Mouse (Mus musculus) neural tube, embryonic 11.5 days (tissue): Measurements from ENCODE around the gene Tor4a. TPM values are rescaled to one million over a fixed set of nuclear protein-coding genes. Genes with fewer than 3 reads are reported as not detected.

ENCODE experiments used
- ATAC-seq: fragments of 200-750 bp; cut with Nextera tagmentation; 2 replicates; pipeline ENCODE4 v1.8.0; 2017; ENCODE audit warnings: moderate number of reproducible peaks, mild to moderate bottlenecking, moderate TSS enrichment, moderate library complexity; ENCODE audit not compliant: insufficient read depth, low FRiP score, low TSS enrichment
- DNase-seq: peaks from one replicate; pipeline ENCODE4 v3.0.0-alpha.2; 2015; ENCODE audit warnings: low spot score
- H3K27ac ChIP-seq: fragments of 300-500 bp; sonication (generic); 2 replicates; pipeline ENCODE4 v1.5.1; 2014; ENCODE audit warnings: low read depth, mild to moderate bottlenecking, low read length
- H3K27me3 ChIP-seq: fragments of 300-500 bp; sonication (generic); 2 replicates; pipeline ENCODE4 v1.6.1; 2014; ENCODE audit warnings: mild to moderate bottlenecking, low read length, mixed read lengths; ENCODE audit not compliant: control insufficient read depth, insufficient read depth
- H3K36me3 ChIP-seq: fragments of 300-500 bp; sonication (generic); 2 replicates; pipeline ENCODE4 v1.6.1; 2014; ENCODE audit warnings: mild to moderate bottlenecking, low read length, moderate library complexity, mixed read lengths; ENCODE audit not compliant: control insufficient read depth, insufficient read depth
- H3K4me1 ChIP-seq: fragments of 300-500 bp; sonication (generic); 2 replicates; pipeline ENCODE4 v1.6.1; 2014; ENCODE audit warnings: low read length, mixed read lengths; ENCODE audit not compliant: control insufficient read depth, insufficient read depth
- H3K4me2 ChIP-seq: fragments of 300-500 bp; sonication (generic); 2 replicates; pipeline ENCODE4 v1.6.1; 2014; ENCODE audit warnings: low read depth, mild to moderate bottlenecking, moderate library complexity
- H3K4me3 ChIP-seq: fragments of 300-500 bp; sonication (generic); 2 replicates; pipeline ENCODE4 v1.5.1; 2014; ENCODE audit warnings: low read depth, low read length
- H3K9ac ChIP-seq: fragments of 300-500 bp; sonication (generic); 2 replicates; pipeline ENCODE4 v1.6.1; 2014; ENCODE audit warnings: mild to moderate bottlenecking, low read length
- H3K9me3 ChIP-seq: fragments of 300-500 bp; sonication (generic); 2 replicates; pipeline ENCODE4 v1.6.1; 2016; ENCODE audit warnings: low read length; ENCODE audit not compliant: control insufficient read depth
- WGBS: fragments of 180-500 bp; shearing (Covaris S2); extraction: QIAGEN DNeasy Blood & Tissue Kit; methylation state at CpG from one replicate; pipeline ENCODE4 v1.1.7; 2014; 5-methylcytosine and 5-hydroxymethylcytosine counted together
- polyA plus RNA-seq: library from polyadenylated mRNA; unstranded; fragments of >200 nt; fragmentation: Nextera tagmentation; extraction: Ambion mirVana; gene quantifications from 2 replicates; pipeline ENCODE4 v1.2.1, GENCODE M21; 2014

Gene Tor4a
- polyA plus RNA-seq, 1 experiment from 2014 or later = 1.6 TPM

- no peak for ATAC-seq
- Histone ChIP-seq H3K9me3 (no peaks in the 10 kb centered on the region), H3K9ac (peak overlapping the region; percentile 44), H3K4me3 (peak overlapping the region; percentile 80), H3K36me3 (no peaks in the 10 kb centered on the region), H3K27ac (peak overlapping the region; percentile 34; the same call in 1 of the 2 replicates), H3K4me1 (peaks cover 46% of the 10 kb centered on the region), H3K4me2 (peak overlapping the region; percentile 53), H3K27me3 (peaks cover 2% of the 10 kb centered on the region; the same call in 1 of the 2 replicates)
- DNase-seq = no peak
- WGBS = 20% methylated on average over 15 of the region's 15 CpGs
These were observed 17.0 kb downstream of the Tor4a start for GRCm38 (mm10) chr2:25179566-25180217.

- H3K4me2 ChIP-seq = peak overlapping the region; percentile 31
- H3K27ac ChIP-seq = peak overlapping the region; percentile 72
- no peaks in the 10 kb centered on the region for H3K36me3 ChIP-seq
- H3K4me1 ChIP-seq = peaks cover 43% of the 10 kb centered on the region
- no peaks in the 10 kb centered on the region for H3K9me3 ChIP-seq
- H3K9ac ChIP-seq = peak overlapping the region; percentile 50
- 18% methylated on average over 10 of the region's 10 CpGs for WGBS
- H3K27me3 ChIP-seq = peaks cover 2% of the 10 kb centered on the region; the same call in 1 of the 2 replicates
- DNase-seq (peak; percentile 62), ATAC-seq (no peak)
- peak overlapping the region; percentile 9 for H3K4me3 ChIP-seq
These were observed 18.3 kb downstream of the Tor4a start for GRCm38 (mm10) chr2:25178285-25178972.

GRCm38 (mm10) chr2:25177685-25178084 lies 19.0 kb downstream of the Tor4a start:
- H3K4me2 ChIP-seq = peak overlapping the region; percentile 31
- peaks cover 40% of the 10 kb centered on the region for H3K4me1 ChIP-seq
- H3K27me3 ChIP-seq = peaks cover 2% of the 10 kb centered on the region; the same call in 1 of the 2 replicates
- peak; percentile 71 for DNase-seq
- ATAC-seq = peak; percentile 11; the same call in 1 of the 2 replicates
- peak overlapping the region; percentile 50 for H3K9ac ChIP-seq
- no peaks in the 10 kb centered on the region for H3K36me3 ChIP-seq
- H3K9me3 ChIP-seq = no peaks in the 10 kb centered on the region
- H3K4me3 ChIP-seq = peak overlapping the region; percentile 18; the same call in 1 of the 2 replicates
- H3K27ac ChIP-seq = peak overlapping the region; percentile 72
- 2% methylated on average over 6 of the region's 6 CpGs for WGBS

GRCm38 (mm10) chr2:25177076-25177475 lies 19.6 kb downstream of the Tor4a start:
- no peak for ATAC-seq

GRCm38 (mm10) chr2:25176573-25176972 lies 20.1 kb downstream of the Tor4a start:
- H3K4me1 ChIP-seq = peaks cover 38% of the 10 kb centered on the region

More at GRCm38 (mm10) chr2:25177076-25177475, 19.6 kb downstream of the Tor4a start:
- WGBS = 19% methylated on average over 4 of the region's 4 CpGs
- H3K4me3 ChIP-seq = peak overlapping the region; percentile 18
- no peaks in the 10 kb centered on the region for H3K9me3 ChIP-seq
- peak overlapping the region; percentile 31 for H3K4me2 ChIP-seq
- H3K9ac ChIP-seq = peak overlapping the region; percentile 50
- no peaks in the 10 kb centered on the region for H3K36me3 ChIP-seq
- DNase-seq = no peak
- H3K4me1 ChIP-seq = peaks cover 39% of the 10 kb centered on the region
- H3K27ac ChIP-seq = peak overlapping the region; percentile 72
- H3K27me3 ChIP-seq = peaks cover 2% of the 10 kb centered on the region; the same call in 1 of the 2 replicates

GRCm38 (mm10) chr2:25175690-25176078 lies 21.0 kb downstream of the Tor4a start:
- WGBS = 82% methylated on average over 4 of the region's 4 CpGs
- ATAC-seq (no peak), DNase-seq (no peak)
- peaks cover 2% of the 10 kb centered on the region; the same call in 1 of the 2 replicates for H3K27me3 ChIP-seq
- H3K4me1 ChIP-seq = peaks cover 39% of the 10 kb centered on the region
- H3K36me3 ChIP-seq = no peaks in the 10 kb centered on the region
- H3K9ac ChIP-seq = no peak overlapping the region
- no peak overlapping the region for H3K27ac ChIP-seq
- no peak overlapping the region for H3K4me3 ChIP-seq
- H3K9me3 ChIP-seq = no peaks in the 10 kb centered on the region
- H3K4me2 ChIP-seq = no peak overlapping the region

More at GRCm38 (mm10) chr2:25176573-25176972, 20.1 kb downstream of the Tor4a start:
- Histone ChIP-seq H3K4me2 (peak overlapping the region; percentile 31), H3K9me3 (no peaks in the 10 kb centered on the region), H3K9ac (peak overlapping the region; percentile 50; the same call in 1 of the 2 replicates), H3K27ac (no peak overlapping the region), H3K27me3 (peaks cover 2% of the 10 kb centered on the region; the same call in 1 of the 2 replicates), H3K36me3 (no peaks in the 10 kb centered on the region), H3K4me3 (no peak overlapping the region)
- ATAC-seq = no peak
- no peak for DNase-seq
- WGBS = 58% methylated on average over 6 of the region's 6 CpGs

GRCm38 (mm10) chr2:25174866-25175689 lies 21.6 kb downstream of the Tor4a start:
- Histone ChIP-seq H3K4me2 (no peak overlapping the region), H3K4me1 (peaks cover 45% of the 10 kb centered on the region), H3K9me3 (no peaks in the 10 kb centered on the region), H3K27ac (no peak overlapping the region), H3K4me3 (no peak overlapping the region), H3K9ac (no peak overlapping the region), H3K27me3 (peaks cover 2% of the 10 kb centered on the region; the same call in 1 of the 2 replicates), H3K36me3 (no peaks in the 10 kb centered on the region)
- WGBS = 58% methylated on average over 7 of the region's 7 CpGs
- DNase-seq (no peak), ATAC-seq (no peak)

- Histone ChIP-seq H3K27me3 (no peaks in the 10 kb centered on the region), H3K27ac (no peak overlapping the region), H3K9ac (no peak overlapping the region), H3K4me1 (peaks cover 49% of the 10 kb centered on the region), H3K4me3 (no peak overlapping the region), H3K9me3 (no peaks in the 10 kb centered on the region), H3K4me2 (no peak overlapping the region), H3K36me3 (no peaks in the 10 kb centered on the region)
- WGBS = 94% methylated on average over 4 of the region's 4 CpGs
- ATAC-seq (no peak), DNase-seq (no peak)
These were observed 22.9 kb downstream of the Tor4a start for GRCm38 (mm10) chr2:25173821-25174220.
